Mouse (Mus musculus) lung, embryonic 16.5 days (tissue): ENCODE results near the gene Mrgprh. TPM values are rescaled to one million over a fixed set of nuclear protein-coding genes. Genes with fewer than 3 reads are reported as not detected.

Experiments
- ATAC-seq: fragments of 200-750 bp; cut with Nextera tagmentation; 2 replicates; pipeline ENCODE4 v1.8.0; 2017; ENCODE audit warnings: low read depth, mild to moderate bottlenecking, moderate library complexity
- H3K27ac ChIP-seq: fragments of 300-500 bp; sonication (generic); 2 replicates; pipeline ENCODE4 v1.5.1; 2014; ENCODE audit warnings: mild to moderate bottlenecking, control low read depth, low read length
- H3K27me3 ChIP-seq: fragments of 300-500 bp; sonication (generic); 2 replicates; pipeline ENCODE4 v1.6.1; 2014; ENCODE audit warnings: low read depth, low read length, mixed read lengths; ENCODE audit not compliant: control insufficient read depth, insufficient read depth
- H3K36me3 ChIP-seq: fragments of 300-500 bp; sonication (generic); 2 replicates; pipeline ENCODE4 v1.6.1; 2014; ENCODE audit warnings: low read length; ENCODE audit not compliant: control insufficient read depth, insufficient read depth
- H3K4me1 ChIP-seq: fragments of 300-500 bp; sonication (generic); replicated peaks from 2 replicates; pipeline ENCODE4 v1.6.1; 2014; ENCODE audit warnings: low read length, mixed read lengths; ENCODE audit not compliant: control insufficient read depth, insufficient read depth
- H3K4me2 ChIP-seq: fragments of 300-500 bp; sonication (generic); 2 replicates; pipeline ENCODE4 v1.6.1; 2014; ENCODE audit warnings: low read depth, low read length, control low read depth
- H3K4me3 ChIP-seq: fragments of 300-500 bp; sonication (generic); 2 replicates; pipeline ENCODE4 v1.5.1; 2014; ENCODE audit warnings: mild to moderate bottlenecking, low read length, control low read depth
- H3K9ac ChIP-seq: fragments of 300-500 bp; sonication (generic); 2 replicates; pipeline ENCODE4 v1.6.1; 2014; ENCODE audit warnings: low read length, control low read depth
- H3K9me3 ChIP-seq: fragments of 300-500 bp; sonication (generic); 2 replicates; pipeline ENCODE4 v1.6.1; 2016; ENCODE audit warnings: low read length; ENCODE audit not compliant: control insufficient read depth
- WGBS: fragments of 180-500 bp; shearing (Covaris S2); extraction: QIAGEN DNeasy Blood & Tissue Kit; methylation state at CpG from one replicate; pipeline ENCODE4 v1.1.7; 2014; 5-methylcytosine and 5-hydroxymethylcytosine counted together
- polyA plus RNA-seq: library from polyadenylated mRNA; unstranded; fragments of >200 nt; fragmentation: Nextera tagmentation; extraction: Ambion mirVana; gene quantifications from 2 replicates; pipeline ENCODE4 v1.2.1, GENCODE M21; 2015

Gene Mrgprh
- polyA plus RNA-seq, 1 experiment from 2014 or later = not detected

GRCm38 (mm10) chr17:12858072-12858471 lies 17.8 kb upstream of the Mrgprh start:
- WGBS = 46% methylated on average over 4 of the region's 4 CpGs
- Histone ChIP-seq H3K4me1 (peaks cover 3% of the 10 kb centered on the region; the same call in 1 of the 2 replicates), H3K27ac (no peak overlapping the region), H3K36me3 (no peaks in the 10 kb centered on the region), H3K4me2 (no peak overlapping the region), H3K27me3 (no peaks in the 10 kb centered on the region), H3K9me3 (no peaks in the 10 kb centered on the region), H3K9ac (no peak overlapping the region), H3K4me3 (no peak overlapping the region)
- no peak for ATAC-seq

GRCm38 (mm10) chr17:12859006-12859520 lies 16.8 kb upstream of the Mrgprh start:
- Histone ChIP-seq H3K9me3 (no peaks in the 10 kb centered on the region), H3K36me3 (no peaks in the 10 kb centered on the region), H3K27me3 (no peaks in the 10 kb centered on the region), H3K27ac (no peak overlapping the region), H3K4me2 (no peak overlapping the region), H3K9ac (no peak overlapping the region), H3K4me1 (peaks cover 3% of the 10 kb centered on the region; the same call in 1 of the 2 replicates), H3K4me3 (no peak overlapping the region)
- ATAC-seq = no peak
- WGBS = 63% methylated on average over 8 of the region's 8 CpGs

GRCm38 (mm10) chr17:12864111-12864510 lies 11.7 kb upstream of the Mrgprh start:
- ATAC-seq = no peak
- Histone ChIP-seq H3K27ac (no peak overlapping the region), H3K4me3 (no peak overlapping the region), H3K9ac (no peak overlapping the region), H3K27me3 (no peaks in the 10 kb centered on the region), H3K9me3 (no peaks in the 10 kb centered on the region), H3K36me3 (no peaks in the 10 kb centered on the region), H3K4me1 (peaks cover 8% of the 10 kb centered on the region; the same call in 1 of the 2 replicates), H3K4me2 (no peak overlapping the region)

GRCm38 (mm10) chr17:12865407-12865806 lies 10.4 kb upstream of the Mrgprh start:
- 64% methylated on average over 3 of the region's 3 CpGs for WGBS
- H3K36me3 ChIP-seq = no peaks in the 10 kb centered on the region
- no peaks in the 10 kb centered on the region for H3K27me3 ChIP-seq
- peaks cover 8% of the 10 kb centered on the region; the same call in 1 of the 2 replicates for H3K4me1 ChIP-seq
- no peaks in the 10 kb centered on the region for H3K9me3 ChIP-seq
- H3K9ac ChIP-seq = no peak overlapping the region
- H3K4me3 ChIP-seq = no peak overlapping the region
- no peak overlapping the region for H3K27ac ChIP-seq
- H3K4me2 ChIP-seq = no peak overlapping the region
- ATAC-seq = no peak

- Histone ChIP-seq H3K4me3 (no peak overlapping the region), H3K4me1 (peaks cover 8% of the 10 kb centered on the region; the same call in 1 of the 2 replicates), H3K9ac (no peak overlapping the region), H3K9me3 (no peaks in the 10 kb centered on the region), H3K4me2 (no peak overlapping the region), H3K27ac (no peak overlapping the region), H3K36me3 (no peaks in the 10 kb centered on the region), H3K27me3 (peaks cover under 1% of the 10 kb centered on the region; the same call in 1 of the 2 replicates)
- no peak for ATAC-seq
- WGBS = 79% methylated on average over 10 of the region's 10 CpGs
Observed at GRCm38 (mm10) chr17:12866853-12867252, 9.0 kb upstream of the Mrgprh start.

- Histone ChIP-seq H3K4me2 (no peak within 1 kb of the TSS), H3K9ac (no peak within 1 kb of the TSS), H3K4me1 (peaks cover 8% of the 10 kb centered on the region; the same call in 1 of the 2 replicates), H3K36me3 (no peaks in the 10 kb centered on the region), H3K27me3 (peaks cover 4% of the 10 kb centered on the region; the same call in 1 of the 2 replicates), H3K27ac (no peak within 1 kb of the TSS), H3K9me3 (no peaks in the 10 kb centered on the region), H3K4me3 (no peak within 1 kb of the TSS)
- WGBS = 21% methylated on average over 2 of the region's 2 CpGs
- no peak for ATAC-seq
Observed at GRCm38 (mm10) chr17:12868043-12868442, 7.8 kb upstream of the Mrgprh start, which contains the start of gene Mas1. Mas1 (minus strand) TSS chr17:12868143.

GRCm38 (mm10) chr17:12868640-12869039 lies 7.2 kb upstream of the Mrgprh start:
- H3K4me2 ChIP-seq = no peak overlapping the region
- no peak overlapping the region for H3K27ac ChIP-seq
- H3K9me3 ChIP-seq = no peaks in the 10 kb centered on the region
- WGBS = 7% methylated on average over 4 of the region's 4 CpGs
- no peak overlapping the region for H3K4me3 ChIP-seq
- ATAC-seq = no peak
- peaks cover 8% of the 10 kb centered on the region; the same call in 1 of the 2 replicates for H3K4me1 ChIP-seq
- H3K27me3 ChIP-seq = peaks cover 4% of the 10 kb centered on the region; the same call in 1 of the 2 replicates
- no peaks in the 10 kb centered on the region for H3K36me3 ChIP-seq
- no peak overlapping the region for H3K9ac ChIP-seq

GRCm38 (mm10) chr17:12872275-12873028 lies 3.4 kb upstream of the Mrgprh start:
- Histone ChIP-seq H3K4me3 (no peak overlapping the region), H3K27ac (no peak overlapping the region), H3K27me3 (peaks cover 4% of the 10 kb centered on the region; the same call in 1 of the 2 replicates), H3K36me3 (no peaks in the 10 kb centered on the region), H3K9me3 (no peaks in the 10 kb centered on the region), H3K9ac (no peak overlapping the region), H3K4me1 (peaks cover 8% of the 10 kb centered on the region; the same call in 1 of the 2 replicates), H3K4me2 (no peak overlapping the region)
- no peak for ATAC-seq
- 65% methylated on average over 16 of the region's 16 CpGs for WGBS

- peaks cover 4% of the 10 kb centered on the region; the same call in 1 of the 2 replicates for H3K4me1 ChIP-seq
- H3K36me3 ChIP-seq = no peaks in the 10 kb centered on the region
- peak; percentile 87 for ATAC-seq
- peak overlapping the region; percentile 55 for H3K4me2 ChIP-seq
- 2% methylated on average over 14 of the region's 14 CpGs for WGBS
- H3K27ac ChIP-seq = no peak overlapping the region
- peak overlapping the region; percentile 49 for H3K9ac ChIP-seq
- H3K27me3 ChIP-seq = no peaks in the 10 kb centered on the region
- H3K9me3 ChIP-seq = no peaks in the 10 kb centered on the region
- H3K4me3 ChIP-seq = peak overlapping the region; percentile 29
Observed at GRCm38 (mm10) chr17:12880178-12880577, 4.3 kb downstream of the Mrgprh start.
